Mouse (Mus musculus): ENCODE data around the gene Asic4.

DNA sequence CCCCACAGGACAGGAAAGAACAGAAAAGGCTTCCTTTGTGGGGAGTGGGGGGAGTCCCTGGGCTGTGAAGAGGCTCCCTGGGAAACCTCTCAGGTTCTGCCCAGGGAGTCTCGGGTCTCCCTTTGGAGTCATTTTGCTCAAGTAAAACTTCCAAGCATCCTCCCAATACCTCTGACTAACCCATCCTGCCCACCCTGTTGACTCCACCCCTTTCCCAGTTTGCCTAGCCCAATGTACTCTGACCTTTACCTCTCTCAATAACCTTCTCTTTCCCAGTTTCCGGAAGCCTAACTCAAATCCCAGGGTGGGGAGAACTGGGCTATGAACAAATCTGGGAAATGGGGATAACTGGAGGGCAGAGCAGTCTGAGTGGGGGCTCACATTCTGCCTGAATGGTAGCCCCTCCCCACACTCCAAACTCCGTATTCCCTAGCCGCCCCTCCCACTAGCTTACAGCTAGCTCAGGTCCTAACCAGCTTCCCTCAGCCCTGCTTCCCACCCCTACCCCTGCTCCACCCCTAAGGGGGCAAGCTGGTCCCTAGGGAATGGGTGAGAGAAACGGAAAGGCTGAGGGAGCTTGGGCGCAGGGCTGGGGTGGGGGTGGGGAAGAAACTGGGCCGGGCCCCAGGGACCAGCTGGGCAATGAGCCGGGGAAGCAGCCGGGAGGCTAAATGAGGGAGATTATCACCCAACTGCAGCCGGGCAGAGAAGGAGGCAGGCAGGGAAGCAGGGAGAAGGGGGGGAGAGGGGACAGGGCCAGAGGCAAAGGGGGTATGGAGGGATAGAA, 2.8 kb upstream of the Asic4 start:
- TF ChIP-seq EP300 (IDR thresholded peaks at IDR 0.05; ENCODE audit: low read depth) (no peak), CTCF (IDR thresholded peaks at IDR 0.05; ENCODE audit: low read depth) (no peak)

Data from liver, embryonic 14.5 days (tissue).